Mouse (Mus musculus) spleen, postnatal 0 days (tissue): Measurements from ENCODE around the gene Ceacam10. TPM values are rescaled to one million over a fixed set of nuclear protein-coding genes. Genes with fewer than 3 reads are reported as not detected.

Experiments used
- polyA plus RNA-seq: library from polyadenylated mRNA; unstranded; fragments of >200 nt; fragmentation: Nextera tagmentation; extraction: Ambion mirVana; gene quantifications from 2 replicates; pipeline ENCODE4 v1.2.1, GENCODE M21; 2015

Gene Ceacam10
- 12.4 and 21.1 TPM in 2 replicates for polyA plus RNA-seq

GRCm38 (mm10) chr7:24776918-24777317, at the start of gene Ceacam10:
Gene Ceacam10 (plus strand): TSS chr7:24777206.

GRCm38 (mm10) chr7:24760211-24760610, 16.8 kb upstream of the Ceacam10 start, which contains the start of gene Cd177:
Gene Cd177 (minus strand): TSS chr7:24760311.

Other genes starting within 250 kb of the Ceacam10 start
- 1.5 and 2.0 TPM in 2 replicates for gene Irgq, start 246.5 kb upstream of the Ceacam10 start, polyA plus RNA-seq
- 0.21 TPM in 1 of 2 replicates, not detected in the other for gene Pinlyp, start 231.1 kb upstream of the Ceacam10 start, polyA plus RNA-seq
- gene Xrcc1, start 230.9 kb upstream of the Ceacam10 start, polyA plus RNA-seq, result 40.3 and 40.4 TPM in 2 replicates
- 23.2 and 28.2 TPM in 2 replicates for gene Ethe1, start 189.7 kb upstream of the Ceacam10 start, polyA plus RNA-seq
- 1.0 and 1.5 TPM in 2 replicates for gene Zfp575, start 189.6 kb upstream of the Ceacam10 start, polyA plus RNA-seq
- gene Phldb3, start 166.4 kb upstream of the Ceacam10 start, polyA plus RNA-seq, result 0.28 and 0.38 TPM in 2 replicates
- gene Lypd3, start 140.7 kb upstream of the Ceacam10 start, polyA plus RNA-seq, result 0.10 TPM in 1 of 2 replicates, not detected in the other
- gene Tex101, start 100.5 kb upstream of the Ceacam10 start, polyA plus RNA-seq, result not detected in 2 replicates
- gene BC049730, start 68.0 kb upstream of the Ceacam10 start, polyA plus RNA-seq, result not detected in 2 replicates
- gene Gm4763, start 50.3 kb upstream of the Ceacam10 start, polyA plus RNA-seq, result not detected in 2 replicates
- gene Cd177, start 16.9 kb upstream of the Ceacam10 start, polyA plus RNA-seq, result 23.7 and 40.3 TPM in 2 replicates
- gene Gm9844, start 85.0 kb downstream of the Ceacam10 start, polyA plus RNA-seq, result 5.9 and 6.7 TPM in 2 replicates
- gene Lypd4, start 92.7 kb downstream of the Ceacam10 start, polyA plus RNA-seq, result not detected in 2 replicates
- gene Dmrtc2, start 92.9 kb downstream of the Ceacam10 start, polyA plus RNA-seq, result not detected in 2 replicates
- gene Rps19, start 107.2 kb downstream of the Ceacam10 start, polyA plus RNA-seq, result 2,329 and 2,383 TPM in 2 replicates
- gene Cd79a, start 120.2 kb downstream of the Ceacam10 start, polyA plus RNA-seq, result 41.4 and 57.4 TPM in 2 replicates
- 95.4 and 107 TPM in 2 replicates for gene Arhgef1, start 125.7 kb downstream of the Ceacam10 start, polyA plus RNA-seq
- gene Gm4881, start 167.3 kb downstream of the Ceacam10 start, polyA plus RNA-seq, result not detected in 2 replicates
- 128 and 155 TPM in 2 replicates for gene Rabac1, start 195.5 kb downstream of the Ceacam10 start, polyA plus RNA-seq
- gene Atp1a3, start 228.8 kb downstream of the Ceacam10 start, polyA plus RNA-seq, result 3.6 and 5.3 TPM in 2 replicates